Mouse (Mus musculus): ENCODE data around the gene Eral1.

GRCm38 (mm10) chr11:78037831-78038752 is 42.1 kb downstream of the Eral1 start, which contains the start of gene Flot2:
- peak; percentile 75 for TF ChIP-seq POLR2A (IDR thresholded peaks at IDR 0.05; ENCODE audit: low read depth, low read length)
- no peak for TF ChIP-seq CTCF (IDR thresholded peaks at IDR 0.05; ENCODE audit: borderline replicate concordance, insufficient read depth, low read length)

Measured in embryonic fibroblast, embryonic 13.5 days (primary cell).